Mouse (Mus musculus): ENCODE data around the gene Gdap1l1.
A peak's percentile ranks its signal among the peaks of the same experiment; 100 is the strongest.

The Gdap1l1 gene

GRCm38 (mm10) chr2:163464562-163464961, 26.3 kb downstream of the Gdap1l1 start:
- DNase-seq (ENCODE audit: low spot score) = no peak

GRCm38 (mm10) chr2:163466771-163467170, 28.5 kb downstream of the Gdap1l1 start:
- DNase-seq (ENCODE audit: low spot score) = no peak

- DNase-seq (ENCODE audit: low spot score) = no peak
Measured at GRCm38 (mm10) chr2:163467585-163467984, 29.3 kb downstream of the Gdap1l1 start.

- no peak for DNase-seq (ENCODE audit: low spot score)
Measured at GRCm38 (mm10) chr2:163468866-163469265, 30.6 kb downstream of the Gdap1l1 start.

GRCm38 (mm10) chr2:163469711-163470110, 31.4 kb downstream of the Gdap1l1 start:
- no peak for DNase-seq (ENCODE audit: low spot score)

- DNase-seq (ENCODE audit: low spot score) = no peak
Measured at GRCm38 (mm10) chr2:163471136-163471535, 32.9 kb downstream of the Gdap1l1 start.

- no peak for DNase-seq (ENCODE audit: low spot score)
Measured at GRCm38 (mm10) chr2:163471710-163472465, 33.6 kb downstream of the Gdap1l1 start.

GRCm38 (mm10) chr2:163472466-163472851, 34.2 kb downstream of the Gdap1l1 start, which contains the start of gene Fitm2:
Gene Fitm2, minus strand, starts transcription at chr2:163472629.
- peak; percentile 95 for DNase-seq (ENCODE audit: low spot score)

GRCm38 (mm10) chr2:163480191-163480825, 42.0 kb downstream of the Gdap1l1 start:
- DNase-seq (ENCODE audit: low spot score) = no peak

- DNase-seq (ENCODE audit: low spot score) = no peak
Measured at GRCm38 (mm10) chr2:163481539-163482029, 43.3 kb downstream of the Gdap1l1 start.

GRCm38 (mm10) chr2:163487360-163487759, 49.1 kb downstream of the Gdap1l1 start:
- DNase-seq (ENCODE audit: low spot score) = no peak

- no peak for DNase-seq (ENCODE audit: low spot score)
Measured at GRCm38 (mm10) chr2:163489725-163490291, 51.5 kb downstream of the Gdap1l1 start.

- no peak for DNase-seq (ENCODE audit: low spot score)
Measured at GRCm38 (mm10) chr2:163490656-163491055, 52.4 kb downstream of the Gdap1l1 start.

GRCm38 (mm10) chr2:163491351-163491750, 53.1 kb downstream of the Gdap1l1 start:
- no peak for DNase-seq (ENCODE audit: low spot score)

GRCm38 (mm10) chr2:163492018-163492417, 53.7 kb downstream of the Gdap1l1 start, which contains the start of gene R3hdml:
Gene R3hdml, plus strand, starts transcription at chr2:163492318.
- no peak for DNase-seq (ENCODE audit: low spot score)

GRCm38 (mm10) chr2:163493031-163493430, 54.8 kb downstream of the Gdap1l1 start:
- DNase-seq (ENCODE audit: low spot score) = no peak

- DNase-seq (ENCODE audit: low spot score) = no peak
Measured at GRCm38 (mm10) chr2:163493976-163494375, 55.7 kb downstream of the Gdap1l1 start.

- DNase-seq (ENCODE audit: low spot score) = no peak
Measured at GRCm38 (mm10) chr2:163494456-163494855, 56.2 kb downstream of the Gdap1l1 start.

GRCm38 (mm10) chr2:163502219-163502618, 63.9 kb downstream of the Gdap1l1 start:
- DNase-seq (ENCODE audit: low spot score) = no peak

GRCm38 (mm10) chr2:163503191-163503590, 64.9 kb downstream of the Gdap1l1 start:
- no peak for DNase-seq (ENCODE audit: low spot score)

All from ovary, postnatal 10 days (tissue).